Mouse (Mus musculus) gonadal fat pad, adult 2 months (tissue): ENCODE data around the gene Ube2n. TPM values are rescaled to one million over a fixed set of nuclear protein-coding genes. Genes with fewer than 3 reads are reported as not detected.
"Not testable (repeated sequence)": the region's sequence is repeated elsewhere in the genome, so short reads cannot be mapped to it uniquely, and the experiment has no call there.

Source experiments
- DNase-seq: peaks from one replicate; pipeline ENCODE4 v3.0.0-alpha.2; 2012; ENCODE audit warnings: low read depth
- polyA plus RNA-seq: library from polyadenylated mRNA; depleted of rRNA; stranded (reverse); fragments of >200 nt; gene quantifications from 2 replicates; pipeline ENCODE4 v1.2.3, GENCODE M21; 2012

Gene Ube2n
- polyA plus RNA-seq, 1 experiment = 67.7 TPM

DNA sequence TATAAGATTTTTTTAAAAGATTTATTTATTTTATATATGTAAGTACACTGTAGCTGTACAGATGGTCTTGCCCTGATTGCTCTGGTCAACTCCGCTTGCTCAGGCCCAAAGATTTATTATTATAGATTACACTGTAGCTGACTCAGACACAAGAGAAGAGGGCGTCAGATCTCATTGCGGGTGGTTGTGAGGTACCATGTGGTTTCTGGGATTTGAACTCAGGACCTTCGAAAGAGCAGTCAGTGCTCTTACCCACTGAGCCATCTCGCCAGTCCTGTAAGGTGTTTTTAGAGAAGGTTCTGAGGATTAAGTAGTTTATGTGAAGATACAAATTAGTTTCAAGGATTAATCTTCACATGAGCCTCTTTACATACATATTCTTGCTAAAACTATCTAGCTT is 10.9 kb downstream of the Ube2n start:
- DNase-seq = no peak

DNA sequence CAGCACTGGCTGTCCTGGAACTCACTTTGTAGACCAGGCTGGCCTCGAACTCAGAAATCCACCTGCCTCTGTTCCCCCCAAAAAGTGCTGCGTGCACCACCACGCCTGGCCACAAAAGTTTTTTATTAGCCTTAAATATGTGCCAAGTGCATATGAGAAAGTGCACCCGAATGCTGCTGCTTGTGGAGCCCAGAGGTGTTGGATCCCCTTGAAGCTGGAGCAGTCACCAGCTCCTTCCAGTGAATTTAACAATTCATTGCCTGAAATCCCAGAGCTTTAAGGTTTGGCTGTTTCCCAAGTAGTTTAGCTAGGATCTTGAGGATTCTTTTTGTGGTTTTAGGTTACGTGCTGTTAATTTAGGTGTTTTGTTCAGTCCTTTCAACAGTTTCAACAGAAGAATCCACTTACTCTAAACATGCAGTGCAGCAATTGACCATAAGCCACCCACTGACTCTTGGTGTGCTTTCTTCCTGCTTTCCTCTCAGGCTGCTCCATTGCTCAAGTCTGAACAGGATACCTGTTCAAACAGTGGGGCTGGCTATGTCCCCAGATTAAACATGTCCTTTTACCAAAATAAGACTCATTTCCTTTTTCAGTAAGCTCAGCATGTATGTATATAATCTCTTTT is 11.7 kb downstream of the Ube2n start:
- DNase-seq = no peak

DNA sequence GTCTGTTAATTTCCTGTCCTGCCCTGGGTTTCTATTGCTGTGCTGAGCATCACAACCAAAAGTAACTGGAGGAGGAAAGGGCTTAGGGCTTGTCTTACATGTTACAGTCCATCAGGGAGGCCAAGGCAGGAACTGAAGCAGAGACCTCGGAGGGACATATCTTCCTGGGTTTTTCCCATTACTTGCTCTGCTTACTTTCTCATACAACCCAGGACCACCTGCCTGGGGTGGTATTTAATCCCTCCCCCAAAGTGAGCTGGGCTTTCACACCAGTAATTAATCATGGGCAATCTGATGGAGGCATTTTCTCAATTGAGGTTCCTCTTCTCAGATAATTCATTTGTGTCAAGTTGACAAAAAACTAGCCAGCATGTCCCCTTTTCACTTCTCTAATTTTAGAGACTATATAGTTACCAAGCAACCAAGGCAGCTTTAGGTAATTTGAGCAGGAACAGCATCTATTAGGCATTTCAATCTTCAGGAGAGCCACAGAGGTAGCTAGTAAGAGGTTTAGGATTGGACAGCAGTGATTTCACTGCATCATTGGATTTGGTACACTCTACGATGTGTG is 15.7 kb downstream of the Ube2n start:
- DNase-seq = no peak

DNA sequence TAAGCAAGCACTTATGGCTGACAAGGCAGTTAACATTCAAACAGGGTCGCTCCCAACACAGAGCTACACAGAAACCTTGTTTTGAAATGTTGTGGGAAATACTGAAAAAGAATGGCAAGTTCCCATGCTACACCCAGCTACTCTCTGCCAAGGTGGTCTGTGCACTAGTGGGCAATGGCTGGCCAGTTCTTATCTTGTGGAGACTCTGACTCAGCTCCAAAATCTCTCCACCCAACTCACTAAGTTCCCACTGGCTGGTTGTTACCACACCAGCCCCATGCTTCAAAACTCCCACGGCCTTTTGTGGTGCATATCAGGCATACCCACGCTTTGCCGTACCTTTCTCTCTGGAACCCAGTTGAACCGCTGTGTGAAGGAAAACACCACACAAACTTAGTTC is 18.0 kb downstream of the Ube2n start:
- DNase-seq = no peak

DNA sequence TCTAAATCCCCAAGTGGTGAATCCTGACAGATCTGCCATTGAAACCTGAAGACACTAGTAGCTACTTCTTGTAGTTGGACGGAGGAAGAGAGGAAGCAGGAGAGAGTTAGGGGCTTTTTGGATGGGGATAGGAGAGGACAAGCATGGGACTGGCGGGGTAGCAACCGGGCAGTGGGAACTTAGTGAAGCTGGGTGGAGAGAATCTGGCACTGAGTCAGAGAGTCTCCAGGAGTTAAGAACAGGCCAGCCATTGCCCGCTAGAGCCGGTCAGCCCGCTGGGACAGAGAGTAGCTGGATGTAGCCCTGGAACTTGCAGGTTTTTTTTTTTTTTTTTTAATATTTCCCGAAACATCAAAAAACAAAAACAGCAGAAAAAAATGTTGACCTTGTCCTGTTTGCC is 18.4 kb downstream of the Ube2n start:
- DNase-seq = no peak

DNA sequence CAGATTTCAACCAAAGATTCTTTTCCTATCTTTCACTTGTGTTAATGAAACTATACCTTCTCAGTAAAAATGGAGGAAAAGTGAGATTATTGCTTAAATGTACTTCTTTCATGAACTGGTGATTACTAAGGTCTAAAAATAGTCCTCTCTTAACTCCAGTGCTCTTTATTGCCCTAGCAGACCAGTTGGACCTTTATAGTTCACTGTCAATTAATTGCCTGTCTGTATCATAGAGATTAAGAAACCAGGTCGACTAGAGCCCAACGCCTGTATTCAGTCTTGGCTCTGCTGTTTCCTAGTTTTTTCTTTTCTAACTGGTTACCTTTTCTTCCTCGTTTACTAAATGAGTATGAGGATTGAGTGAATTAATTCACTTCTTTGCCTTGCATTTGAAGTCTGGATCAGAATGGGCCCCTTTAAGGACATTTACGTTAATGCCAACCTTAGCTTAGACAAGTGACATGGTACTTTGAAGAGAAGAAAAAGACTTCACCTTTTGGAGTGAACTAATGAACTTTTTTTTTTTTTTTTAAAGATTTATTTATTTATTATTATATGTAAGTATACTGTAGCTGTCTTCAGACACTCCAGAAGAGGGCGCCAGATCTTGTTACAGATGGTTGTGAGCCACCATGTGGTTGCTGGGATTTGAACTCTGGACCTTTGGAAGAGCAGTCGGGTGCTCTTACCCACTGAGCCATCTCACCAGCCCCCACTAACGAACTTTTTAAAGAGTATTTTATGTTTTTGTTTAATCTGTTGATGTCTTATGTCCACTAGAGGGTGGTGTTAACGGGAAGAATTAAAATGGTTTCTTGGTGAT is 20.7 kb downstream of the Ube2n start:
- DNase-seq = no peak

DNA sequence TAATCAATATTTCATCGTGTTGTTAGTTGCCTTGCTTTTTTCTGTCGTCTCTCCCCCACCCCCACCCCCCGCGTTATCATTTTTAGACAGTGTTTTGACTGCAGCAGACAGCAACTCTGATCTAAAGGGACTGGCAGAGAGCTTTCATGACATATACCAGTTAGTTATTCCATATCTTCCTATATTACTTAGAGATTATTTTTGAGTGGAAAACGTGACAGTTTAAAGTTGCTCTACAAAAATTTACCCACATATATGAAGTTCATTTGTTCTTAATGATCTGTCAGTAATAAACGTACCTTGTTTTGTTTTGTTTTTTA is 21.2 kb downstream of the Ube2n start:
- no peak for DNase-seq

DNA sequence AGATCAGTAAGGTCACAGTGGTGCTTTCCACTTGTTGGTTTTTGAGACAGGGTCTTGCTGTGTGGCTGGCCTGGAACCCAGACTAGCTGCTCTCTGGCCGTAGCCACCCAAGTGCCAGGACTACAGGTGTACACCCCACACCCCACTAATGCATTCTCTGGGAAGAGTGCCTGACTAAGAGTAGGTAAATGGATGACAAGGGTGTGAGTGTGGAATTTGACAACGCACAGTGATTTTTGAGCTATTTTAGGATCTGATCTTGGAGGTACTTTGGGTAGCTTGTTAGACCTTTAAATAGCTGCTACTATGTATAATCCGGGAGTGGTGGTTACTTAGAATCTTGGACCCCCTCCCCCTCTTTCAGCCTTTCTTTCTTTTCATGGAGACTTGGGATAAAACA is 24.3 kb downstream of the Ube2n start:
- DNase-seq = no peak

DNA sequence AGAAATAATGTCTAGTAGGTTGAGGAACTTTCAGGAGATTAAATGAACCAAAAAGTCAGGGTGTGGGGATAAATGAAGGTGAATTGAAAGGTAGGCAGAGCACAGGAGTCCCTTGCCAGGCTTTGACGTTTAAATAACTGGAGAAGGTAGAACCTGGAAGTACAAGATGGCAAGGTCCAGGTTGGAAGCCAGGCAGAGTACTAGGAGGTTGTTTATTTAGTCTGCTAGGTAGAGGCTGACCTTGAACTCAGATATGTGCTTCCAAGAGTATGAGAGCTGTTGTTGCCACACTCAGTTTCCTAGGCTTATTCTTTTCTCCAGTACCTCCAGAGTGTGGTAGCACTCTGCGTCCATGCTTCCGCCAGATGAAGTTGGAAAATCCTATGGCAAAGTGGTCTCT is 24.9 kb downstream of the Ube2n start:
- no peak for DNase-seq

DNA sequence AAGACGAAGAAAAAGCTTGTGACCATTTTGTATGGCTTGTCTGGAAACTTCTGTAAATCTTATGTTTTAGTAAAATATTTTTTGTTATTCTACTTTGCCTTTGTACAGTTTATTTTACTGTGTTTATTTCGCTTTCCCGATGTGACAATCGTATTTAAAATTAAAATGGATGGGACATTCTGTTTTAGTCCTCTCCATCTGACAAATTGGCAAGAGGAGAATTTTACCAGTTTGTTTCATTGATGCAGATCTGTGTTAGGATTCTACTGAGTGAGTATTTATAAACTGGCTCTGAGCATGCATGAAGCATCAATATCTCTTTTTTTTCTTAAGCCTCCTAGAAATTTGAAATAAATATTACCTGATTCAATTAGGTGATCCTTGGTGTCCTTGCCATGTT is 28.0 kb downstream of the Ube2n start:
- no peak for DNase-seq

DNA sequence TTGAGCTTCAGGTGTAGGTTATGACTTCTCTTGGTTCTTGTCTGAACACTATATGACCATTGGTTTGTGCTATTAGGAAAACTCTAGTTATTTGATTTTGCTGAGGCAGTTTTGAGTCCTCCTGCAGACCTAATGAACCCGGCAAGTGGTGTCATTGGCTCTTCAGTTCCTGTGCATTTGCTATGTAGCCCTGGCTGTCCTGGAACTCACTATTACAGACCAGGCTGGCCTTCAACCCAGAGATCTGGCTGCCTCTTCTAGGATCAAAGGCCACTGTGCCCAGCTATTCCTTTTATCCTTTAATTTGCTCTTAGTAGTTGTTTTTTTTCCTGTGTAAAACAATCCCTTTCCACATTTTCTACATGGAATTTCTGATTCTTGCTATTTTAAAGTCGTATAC is 28.4 kb downstream of the Ube2n start:
- DNase-seq = no peak

DNA sequence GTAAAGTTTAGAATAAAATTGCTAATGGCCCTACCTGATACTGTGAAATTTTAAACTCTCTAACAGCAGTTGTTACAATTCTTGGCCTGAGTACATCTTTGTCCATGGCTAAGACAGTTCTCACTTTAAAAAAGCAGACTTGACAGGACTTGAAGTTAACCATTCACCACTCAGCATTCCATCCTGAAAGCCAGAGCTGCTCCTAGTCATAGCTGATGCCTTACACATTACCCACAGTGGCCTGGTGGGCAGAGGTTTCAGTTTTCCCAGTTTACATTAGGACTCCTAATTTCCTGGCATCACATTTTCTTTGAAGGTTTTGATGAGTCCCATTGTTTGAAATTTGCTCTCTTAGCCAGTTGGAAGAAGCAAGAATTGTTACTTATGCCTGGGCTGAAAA is 29.1 kb downstream of the Ube2n start:
- no peak for DNase-seq

DNA sequence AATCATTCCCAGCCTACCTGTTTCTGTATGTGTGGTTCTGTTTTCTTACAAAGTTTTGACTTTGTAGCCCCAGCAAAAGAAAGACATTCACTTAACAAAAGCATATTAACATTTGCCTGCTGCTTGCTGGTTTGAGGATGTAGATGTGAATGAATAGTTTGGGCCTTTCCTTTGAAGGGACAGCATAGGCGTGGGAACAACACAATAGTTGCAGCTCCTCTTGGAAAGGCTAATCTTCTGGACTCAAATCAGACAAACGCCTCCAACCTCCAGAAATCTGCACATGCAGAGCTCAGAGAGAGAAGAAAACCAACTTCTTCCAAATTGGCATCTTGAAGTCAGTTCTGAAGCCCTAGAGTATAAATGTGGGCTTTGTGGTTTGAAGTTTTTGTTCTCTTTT is 29.7 kb downstream of the Ube2n start:
- DNase-seq = no peak

DNA sequence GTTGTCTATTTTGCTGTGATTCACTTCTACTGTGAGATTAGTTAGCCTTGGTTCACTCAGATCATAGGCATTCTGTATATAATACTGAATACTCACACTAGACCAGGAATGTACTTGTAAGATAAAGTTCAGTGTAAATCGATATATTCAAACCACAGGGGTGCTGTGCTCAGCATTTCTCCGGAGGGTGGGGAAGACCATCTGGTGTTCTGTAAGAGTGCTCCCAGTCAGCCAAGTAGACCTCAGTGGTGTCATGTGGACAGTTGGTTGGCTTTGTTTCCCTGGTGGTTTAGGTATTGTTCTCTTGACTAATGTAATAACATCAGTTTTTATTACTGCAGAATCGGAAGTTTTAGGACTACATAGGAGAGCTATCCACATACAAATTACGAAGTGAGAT is 30.1 kb downstream of the Ube2n start:
- no peak for DNase-seq

DNA sequence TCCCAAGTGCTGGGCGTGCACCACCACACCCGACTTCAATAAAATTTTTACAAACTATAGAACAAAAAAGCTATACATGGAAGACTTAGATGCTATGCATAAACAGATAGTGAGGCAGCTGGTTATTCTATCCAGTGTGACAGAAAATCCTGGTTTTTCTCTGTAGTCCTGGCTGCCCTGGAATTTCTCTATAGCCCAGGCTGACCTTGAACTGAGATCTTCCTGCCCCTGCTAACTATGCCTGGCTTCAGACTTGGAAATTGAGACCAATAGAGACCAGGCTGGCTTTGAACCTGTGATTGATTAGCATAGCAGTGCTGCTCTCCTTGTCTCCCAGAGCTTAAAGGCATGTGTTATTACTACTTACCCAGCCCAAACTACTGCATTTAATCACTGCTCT is 31.2 kb downstream of the Ube2n start:
- no peak for DNase-seq

DNA sequence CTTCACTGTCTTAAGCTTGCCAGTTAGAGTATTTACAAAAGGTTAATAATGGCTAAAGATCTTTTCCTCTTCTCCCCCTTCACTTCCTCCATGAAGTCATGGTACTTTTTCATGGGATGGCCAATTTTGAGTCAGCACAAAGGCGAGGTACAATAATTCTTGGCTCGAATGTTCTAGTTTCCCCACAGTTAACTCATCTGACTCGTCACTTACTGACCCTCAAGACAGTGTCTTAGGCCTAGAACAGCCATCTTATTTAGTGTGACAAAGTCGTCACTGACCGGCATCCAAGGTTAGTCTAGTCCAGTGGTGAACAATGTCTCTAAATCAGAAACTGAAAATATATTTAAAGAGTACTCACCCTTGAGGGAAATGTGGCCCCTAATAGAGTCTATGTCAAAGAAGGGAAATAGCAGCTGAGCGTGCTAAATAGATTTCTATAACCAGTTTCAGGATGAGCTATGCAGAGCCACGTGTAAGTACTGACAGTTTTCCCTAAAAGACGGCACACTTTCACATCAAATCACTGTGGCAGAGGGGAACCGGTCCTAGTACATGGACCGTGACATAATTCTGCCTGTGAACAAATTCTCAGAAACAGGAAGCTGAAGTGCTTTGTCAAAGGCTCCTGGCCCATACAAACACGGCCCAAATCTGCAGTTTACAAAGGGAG is 33.3 kb downstream of the Ube2n start:
- DNase-seq = no peak

DNA sequence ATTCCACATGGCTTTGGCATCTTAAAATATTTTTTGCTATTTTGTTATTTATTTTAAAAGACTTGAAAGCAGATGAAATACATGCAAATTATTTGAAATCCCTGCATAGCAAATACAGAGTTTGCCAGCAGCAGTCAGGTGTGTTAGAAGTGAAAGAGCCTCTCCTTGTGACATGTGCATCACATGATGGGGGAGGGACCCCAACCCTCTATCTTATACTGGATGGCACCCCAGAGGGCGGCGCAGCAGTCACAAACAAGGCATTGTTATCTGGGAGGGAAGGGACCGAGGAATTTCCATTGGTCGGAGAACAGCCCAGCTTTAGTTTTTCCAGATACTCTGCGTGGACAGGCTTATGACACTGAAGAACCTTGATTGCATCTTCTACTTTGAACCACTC is 34.1 kb downstream of the Ube2n start:
- DNase-seq = not testable (repeated sequence)

DNA sequence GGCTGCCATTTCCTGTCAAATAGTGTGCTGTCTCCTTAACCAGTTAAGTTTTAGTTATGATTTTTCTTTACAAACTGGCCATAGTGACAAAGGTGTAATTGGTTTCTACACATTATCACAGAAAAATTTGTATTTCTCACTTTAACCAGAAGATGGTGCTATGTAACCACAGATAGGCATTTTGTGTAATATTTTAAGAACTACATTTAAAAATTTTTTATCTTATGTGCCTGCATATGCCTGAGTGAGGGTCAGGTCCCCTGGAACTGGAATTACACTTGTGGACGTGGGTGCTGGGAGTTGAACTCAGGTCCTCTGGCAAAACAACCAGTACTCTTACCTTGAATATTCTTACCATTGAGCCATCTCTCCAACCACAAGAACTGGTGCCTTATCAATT is 35.6 kb downstream of the Ube2n start:
- DNase-seq = no peak

DNA sequence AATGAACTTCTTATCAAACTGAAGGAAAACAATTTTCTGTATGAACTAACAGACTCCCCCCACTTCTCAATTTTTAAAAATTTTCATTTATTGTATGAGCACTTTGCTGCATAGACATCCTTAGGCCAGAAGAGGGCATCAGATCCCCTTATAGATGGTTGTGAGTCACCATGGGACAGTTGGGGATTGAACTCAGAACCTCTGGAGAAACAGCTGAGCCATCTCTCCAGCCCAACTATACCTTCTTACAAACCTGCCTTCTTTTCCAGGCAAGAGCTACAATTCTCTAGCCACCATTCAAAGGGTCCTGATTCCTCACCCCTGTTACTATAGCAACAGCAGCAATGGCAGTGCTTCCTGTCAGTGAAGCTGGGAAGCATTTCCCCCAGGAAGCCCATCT is 36.8 kb downstream of the Ube2n start:
- no peak for DNase-seq

DNA sequence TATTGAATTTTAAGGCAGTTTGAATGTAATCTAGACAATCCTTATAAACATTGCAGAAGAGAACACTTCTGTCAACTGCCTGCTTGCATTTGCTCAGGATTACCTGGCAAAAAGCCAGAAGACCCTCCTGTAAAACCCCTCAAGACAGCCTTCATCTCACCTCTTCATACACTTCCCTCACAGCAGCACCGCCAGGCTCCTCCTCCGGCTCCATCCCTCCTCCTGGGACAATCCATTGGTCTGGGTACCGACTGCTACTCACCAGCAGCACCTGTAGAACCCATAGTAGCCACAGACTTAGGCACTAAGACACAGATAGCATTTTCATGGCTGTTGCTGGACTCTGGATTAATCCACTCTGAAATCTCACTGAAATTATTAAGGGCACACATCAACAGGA is 37.4 kb downstream of the Ube2n start:
- no peak for DNase-seq

DNA sequence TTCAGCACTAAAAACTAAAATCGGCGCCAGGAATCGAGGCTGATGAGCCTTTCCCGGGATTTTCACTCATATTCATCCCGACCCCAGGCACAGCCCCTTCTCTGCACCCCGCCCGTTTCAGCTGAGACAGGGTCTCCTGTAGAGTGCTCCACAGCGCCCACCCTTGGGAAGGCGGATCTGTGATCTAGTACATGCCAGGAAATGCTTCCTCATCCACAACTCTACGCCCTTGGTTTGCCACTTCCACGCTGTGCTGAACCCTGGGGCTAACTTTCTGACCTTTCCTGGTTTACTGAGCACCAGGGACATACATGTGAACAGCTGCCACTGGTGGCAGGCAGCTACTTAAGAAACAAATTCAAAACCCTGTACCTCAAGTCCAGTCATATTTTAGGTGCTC is 40.9 kb downstream of the Ube2n start:
- no peak for DNase-seq

DNA sequence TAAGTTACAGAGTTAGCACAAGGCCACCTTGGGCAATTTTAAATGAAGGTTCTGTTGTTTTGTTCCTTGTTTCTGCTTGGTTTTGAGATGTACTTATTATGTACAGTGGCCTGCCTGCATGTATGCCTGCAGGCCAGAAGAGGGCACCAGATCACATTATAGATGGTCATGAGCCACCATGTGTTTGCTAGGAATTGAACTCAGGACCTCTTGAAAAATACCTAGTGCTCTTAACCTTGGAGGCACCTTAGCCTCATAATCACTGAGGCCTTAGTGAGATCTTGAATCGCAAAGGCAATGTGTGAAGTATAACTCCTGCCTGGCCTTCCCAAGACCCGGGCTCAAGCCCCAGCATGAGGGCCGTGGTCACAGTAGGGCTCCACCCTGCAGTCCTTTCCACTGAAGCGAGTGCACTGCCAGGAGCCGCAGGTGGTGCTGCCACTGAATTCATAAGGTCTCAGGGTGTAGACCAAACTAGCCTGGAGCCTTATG is 42.4 kb downstream of the Ube2n start:
- DNase-seq = no peak

DNA sequence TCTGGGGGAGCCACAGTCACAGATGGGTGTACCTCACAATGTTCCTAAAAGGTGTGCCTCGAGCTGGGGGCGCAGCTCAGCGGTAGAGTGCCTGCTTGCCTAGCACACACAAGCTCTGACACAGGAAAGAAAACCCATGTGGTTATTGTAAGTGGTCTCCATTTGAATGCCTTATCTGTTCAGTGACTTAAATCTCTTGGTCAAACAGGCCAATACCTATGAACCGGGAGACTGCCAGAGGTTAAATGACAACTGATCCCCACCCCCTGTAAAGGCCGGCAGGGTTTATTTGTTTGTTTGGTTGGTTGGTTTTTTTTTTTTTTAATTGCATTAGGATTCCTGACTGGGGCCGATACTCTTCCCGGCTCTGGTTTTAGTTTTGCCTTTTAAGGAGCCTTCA is 44.5 kb downstream of the Ube2n start:
- DNase-seq = no peak
